29 mouse cellular contexts compared by ENCODE assay signal in the genomic region with DNA sequence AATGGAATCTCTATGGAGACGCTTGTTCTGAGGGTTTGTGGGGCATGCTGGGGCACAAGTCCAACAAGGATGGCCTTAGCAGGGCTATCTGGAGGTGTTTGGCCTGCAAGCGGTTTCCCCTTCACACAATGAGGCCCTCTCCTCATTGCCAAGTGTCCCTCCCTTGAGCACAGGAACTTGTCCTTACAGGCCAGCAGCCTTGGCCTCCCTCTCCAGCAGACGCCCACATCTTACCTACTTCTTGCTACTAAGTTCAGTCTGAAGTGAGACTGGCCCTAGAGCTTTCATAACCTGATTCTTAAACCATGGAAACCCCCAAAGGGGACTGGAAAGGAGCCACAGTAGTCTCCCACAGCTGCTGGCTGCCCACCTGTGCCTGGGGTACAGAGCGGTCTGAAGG.
A peak's percentile ranks its signal among the peaks of the same experiment; 100 is the strongest.
DNase-seq lines count a peak whose midpoint lies in the region; ATAC-seq and TF ChIP-seq lines count a peak whose summit lies in the region.
"Had no signal": no experiment of that assay in that cellular context is flagged by ENCODE, and none has a peak within 500 bp of the region (broad histone marks: within the 10 kb centered on the region; RNA-seq: fewer than 3 reads in every experiment).

No protein-coding gene starts in this region.

- no peak for TF ChIP-seq EP300 in lung, postnatal 0 days (IDR thresholded peaks at IDR 0.05)

- no peak for TF ChIP-seq CTCF in lung, postnatal 0 days (IDR thresholded peaks at IDR 0.05)

- 68% methylated on average over 4 of the region's 4 CpGs for WGBS in heart, embryonic 15.5 days
- 67% methylated on average over 4 of the region's 4 CpGs for WGBS in heart, embryonic 11.5 days (ENCODE audit: insufficient replicate concordance)
- 43% methylated on average over 4 of the region's 4 CpGs for WGBS in lung, postnatal 0 days
- 78% methylated on average over 4 of the region's 4 CpGs for WGBS in neural tube, embryonic 15.5 days

- peaks cover 13% of the 10 kb centered on the region for H3K4me1 ChIP-seq in heart, embryonic 15.5 days (replicated peaks)
- peaks cover 7% of the 10 kb centered on the region; the same call in 1 of the 2 replicates for H3K4me1 ChIP-seq in heart, embryonic 11.5 days (ENCODE audit: control insufficient read depth, insufficient read depth, low read length)
- no peaks in the 10 kb centered on the region for H3K4me1 ChIP-seq in lung, postnatal 0 days (ENCODE audit: insufficient read depth, low read depth, low read length)
- peaks cover 9% of the 10 kb centered on the region for H3K4me1 ChIP-seq in neural tube, embryonic 15.5 days
- H3K4me1 ChIP-seq: liver, embryonic 15.5 days had no signal

- no peak overlapping the region for H3K4me2 ChIP-seq in heart, embryonic 15.5 days
- no peak overlapping the region for H3K4me2 ChIP-seq in heart, embryonic 11.5 days
- H3K4me2 ChIP-seq in lung, postnatal 0 days (replicated peaks; ENCODE audit: low read depth, low read length) = no peak overlapping the region
- no peak overlapping the region for H3K4me2 ChIP-seq in neural tube, embryonic 15.5 days
- H3K4me2 ChIP-seq: embryonic facial prominence, embryonic 12.5 days; forebrain, embryonic 12.5 days; hindbrain, embryonic 14.5 days; liver, embryonic 15.5 days; lung, embryonic 15.5 days; midbrain, embryonic 15.5 days had no signal

- H3K27me3 ChIP-seq in heart, embryonic 15.5 days = no peaks in the 10 kb centered on the region
- no peaks in the 10 kb centered on the region for H3K27me3 ChIP-seq in heart, embryonic 11.5 days (ENCODE audit: control insufficient read depth, insufficient read depth, low read length)
- H3K27me3 ChIP-seq in lung, postnatal 0 days (replicated peaks; ENCODE audit: insufficient read depth, low read length) = no peaks in the 10 kb centered on the region
- H3K27me3 ChIP-seq in neural tube, embryonic 15.5 days (replicated peaks) = no peaks in the 10 kb centered on the region
- H3K27me3 ChIP-seq: embryonic facial prominence, embryonic 12.5 days; forebrain, embryonic 12.5 days; liver, embryonic 15.5 days; lung, embryonic 15.5 days; midbrain, embryonic 15.5 days had no signal

- ATAC-seq in heart, embryonic 15.5 days (replicated peaks; ENCODE audit: insufficient number of reproducible peaks, insufficient read depth, low FRiP score, low read depth) = no peak
- ATAC-seq in heart, embryonic 11.5 days (replicated peaks; ENCODE audit: insufficient number of reproducible peaks, low FRiP score, low TSS enrichment) = no peak
- peak; percentile 58 for ATAC-seq in lung, postnatal 0 days
- ATAC-seq in neural tube, embryonic 15.5 days (ENCODE audit: low FRiP score) = no peak
- ATAC-seq: activated CD4-positive, CD25-positive, alpha-beta regulatory T cell, adult 4 months; intestine, postnatal 0 days; midbrain, embryonic 15.5 days had no signal

- peaks cover 25% of the 10 kb centered on the region for H3K36me3 ChIP-seq in heart, embryonic 15.5 days
- H3K36me3 ChIP-seq in heart, embryonic 11.5 days (ENCODE audit: control insufficient read depth, insufficient read depth, low read length) = peaks cover 13% of the 10 kb centered on the region
- no peaks in the 10 kb centered on the region for H3K36me3 ChIP-seq in lung, postnatal 0 days (ENCODE audit: insufficient read depth, low read length)
- H3K36me3 ChIP-seq in neural tube, embryonic 15.5 days = 0 out of 2 replicates have a peak, but pooled peaks cover 14% of the 10 kb centered on the region
- H3K36me3 ChIP-seq: liver, embryonic 15.5 days had no signal

- no peak for DNase-seq in lung, postnatal 0 days (ENCODE audit: low spot score)
- no peak for DNase-seq in lung, postnatal 25 days (ENCODE audit: low spot score)
- peak; percentile 27 for DNase-seq in Muller cell, postnatal 12 days (ENCODE audit: inconsistent ontology term)
- peak; percentile 25 for DNase-seq in brain, adult 2 months (ENCODE audit: low read depth, low spot score)
- no peak for DNase-seq in kidney, postnatal 25 days
- DNase-seq: adrenal gland, adult 2 months; adrenal gland, postnatal 36 days; B cell, adult 2 months; cerebellum, adult 2 months; cerebellum, postnatal 25 days; gastrocnemius, postnatal 36 days; kidney, adult 9 months; kidney, postnatal 10 days; left cerebral cortex, postnatal 4 days; right cerebral cortex, adult 18-20 months; thymus, postnatal 4 days had no signal

- peak overlapping the region; percentile 18; the same call in 1 of the 2 replicates for H3K27ac ChIP-seq in heart, embryonic 15.5 days
- no peak overlapping the region for H3K27ac ChIP-seq in heart, embryonic 11.5 days (ENCODE audit: low read depth, low read length)
- no peak overlapping the region for H3K27ac ChIP-seq in lung, postnatal 0 days (ENCODE audit: low read length)
- no peak overlapping the region for H3K27ac ChIP-seq in neural tube, embryonic 15.5 days (replicated peaks)
- H3K27ac ChIP-seq: forebrain, embryonic 12.5 days; hindbrain, embryonic 14.5 days; liver, embryonic 15.5 days; lung, embryonic 15.5 days; midbrain, embryonic 10.5 days; midbrain, embryonic 15.5 days; stomach, postnatal 0 days had no signal

- H3K4me3 ChIP-seq in heart, embryonic 15.5 days = no peak overlapping the region
- H3K4me3 ChIP-seq in heart, embryonic 11.5 days (ENCODE audit: low read depth, low read length) = no peak overlapping the region
- H3K4me3 ChIP-seq in lung, postnatal 0 days (ENCODE audit: low read depth, low read length) = no peak overlapping the region
- no peak overlapping the region for H3K4me3 ChIP-seq in neural tube, embryonic 15.5 days (replicated peaks)
- H3K4me3 ChIP-seq: embryonic facial prominence, embryonic 12.5 days; forebrain, embryonic 12.5 days; liver, embryonic 15.5 days; lung, embryonic 15.5 days; midbrain, embryonic 10.5 days; midbrain, embryonic 15.5 days had no signal

- no peak overlapping the region for H3K9ac ChIP-seq in heart, embryonic 15.5 days
- no peak overlapping the region for H3K9ac ChIP-seq in heart, embryonic 11.5 days (ENCODE audit: low read depth, low read length)
- H3K9ac ChIP-seq in lung, postnatal 0 days (replicated peaks; ENCODE audit: low read depth) = no peak overlapping the region
- no peak overlapping the region for H3K9ac ChIP-seq in neural tube, embryonic 15.5 days (replicated peaks)
- H3K9ac ChIP-seq: embryonic facial prominence, embryonic 12.5 days; forebrain, embryonic 12.5 days; hindbrain, embryonic 14.5 days; liver, embryonic 15.5 days; lung, embryonic 15.5 days; midbrain, embryonic 15.5 days had no signal

- H3K9me3 ChIP-seq in heart, embryonic 15.5 days (replicated peaks) = no peaks in the 10 kb centered on the region
- H3K9me3 ChIP-seq in heart, embryonic 11.5 days (replicated peaks; ENCODE audit: control insufficient read depth, low read length) = no peaks in the 10 kb centered on the region
- H3K9me3 ChIP-seq in lung, postnatal 0 days (ENCODE audit: low read length) = no peaks in the 10 kb centered on the region
- no peaks in the 10 kb centered on the region for H3K9me3 ChIP-seq in neural tube, embryonic 15.5 days (replicated peaks)
- H3K9me3 ChIP-seq: embryonic facial prominence, embryonic 12.5 days; forebrain, embryonic 12.5 days; liver, embryonic 15.5 days; lung, embryonic 15.5 days; midbrain, embryonic 10.5 days; midbrain, embryonic 15.5 days had no signal

Comparison
In these comparisons a context has a peak if more than half of its experiments do, and no peak if none do; other contexts are left out.
1. DNase-seq: peak in Muller cell, postnatal 12 days (single experiment) and brain, adult 2 months (single experiment); none in lung, postnatal 0 days (single experiment), lung, postnatal 25 days (single experiment) and kidney, postnatal 25 days (0 of 2).